In the genomic region with DNA sequence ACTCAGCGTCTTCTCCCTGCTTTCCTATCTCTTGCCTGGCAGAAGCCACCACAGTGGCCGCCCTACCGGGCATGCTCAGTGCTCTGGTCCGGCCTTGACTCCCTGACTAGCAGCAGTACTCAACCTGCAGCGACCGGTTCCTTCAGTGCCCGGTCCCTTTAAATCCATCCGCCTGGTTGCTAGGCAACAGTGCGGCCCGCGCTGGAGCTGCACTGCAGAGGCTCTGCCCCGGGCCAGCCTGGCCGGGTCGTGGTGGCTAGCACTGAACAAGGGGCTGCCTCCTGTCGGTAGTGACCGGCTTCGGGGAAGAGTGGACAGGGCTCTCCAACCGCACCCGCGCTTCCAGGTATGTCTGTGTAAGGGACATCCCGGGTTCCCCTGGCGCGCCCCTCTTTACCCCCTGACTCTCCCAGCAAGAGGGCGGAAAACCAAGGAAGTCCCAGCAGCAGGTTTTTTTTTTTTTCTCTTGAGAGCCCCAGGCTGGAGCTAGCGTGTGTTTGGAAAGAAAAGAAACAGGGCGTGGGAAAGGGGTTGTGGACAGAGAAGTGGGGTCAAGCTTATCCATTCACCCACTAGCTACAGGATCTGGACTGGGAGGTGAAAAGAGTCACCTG, we compare ENCODE assay signal across 8 mouse cellular contexts. TPM values are rescaled to one million over a fixed set of nuclear protein-coding genes. Genes with fewer than 3 reads are reported as not detected.
A peak's percentile ranks its signal among the peaks of the same experiment; 100 is the strongest.
DNase-seq lines count a peak whose midpoint lies in the region; ATAC-seq lines count a peak whose summit lies in the region.

Ccdc160 (plus strand) TSS at position 221 of the 614 bp plus-strand sequence.

- no peaks in the 10 kb centered on the region for H3K9me3 ChIP-seq in embryonic facial prominence, embryonic 11.5 days (replicated peaks; ENCODE audit: control insufficient read depth, low read length)

- H3K27me3 ChIP-seq in embryonic facial prominence, embryonic 11.5 days (ENCODE audit: control insufficient read depth, insufficient read depth, low read length): no peaks in the 10 kb centered on the region

- peak within 1 kb of the TSS; percentile 36 for H3K4me3 ChIP-seq in embryonic facial prominence, embryonic 11.5 days (ENCODE audit: low read depth, low read length)

- H3K36me3 ChIP-seq in embryonic facial prominence, embryonic 11.5 days (replicated peaks; ENCODE audit: control insufficient read depth, insufficient read depth, low read depth, low read length): no peaks in the 10 kb centered on the region

- peak within 1 kb of the TSS; percentile 44; the same call in 1 of the 2 replicates for H3K9ac ChIP-seq in embryonic facial prominence, embryonic 11.5 days (replicated peaks; ENCODE audit: low read length)

- intact Hi-C loops in left cerebral cortex, postnatal 14 days (cut with DNase I): no loop called here

- DNase-seq in adrenal gland, postnatal 4 days (ENCODE audit: low spot score in 2 of 2): peak; percentile 19 to 38
- peak; percentile 84 for DNase-seq in embryonic facial prominence, embryonic 11.5 days (ENCODE audit: low spot score)
- peak; percentile 63 to 68 for DNase-seq in heart, adult 18-20 months
- DNase-seq in kidney, adult 11 months: peak; percentile 84
- DNase-seq in left cerebral cortex, postnatal 14 days (ENCODE audit: low spot score in 2 of 2): peak; percentile 49 to 56
- DNase-seq in right cerebral cortex, postnatal 4 days: peak; percentile 61

- peak within 1 kb of the TSS; percentile 44 for H3K4me2 ChIP-seq in embryonic facial prominence, embryonic 11.5 days (ENCODE audit: low read depth, low read length)

- no peak within 1 kb of the TSS for H3K27ac ChIP-seq in embryonic facial prominence, embryonic 11.5 days (replicated peaks; ENCODE audit: low read depth, low read length)

- WGBS in embryonic facial prominence, embryonic 11.5 days: 16% methylated on average over 25 of the region's 26 CpGs

- peak; percentile 97 for ATAC-seq in embryonic facial prominence, embryonic 11.5 days (replicated peaks; ENCODE audit: insufficient number of reproducible peaks, low FRiP score, low TSS enrichment, low read depth)
- ATAC-seq in megakaryocyte-erythroid progenitor cell, adult 5-6 weeks (replicated peaks; ENCODE audit: low FRiP score, low TSS enrichment, poor library complexity, severe bottlenecking): peak; percentile 70
- no peak for ATAC-seq in monocyte, adult 5-6 weeks (replicated peaks; ENCODE audit: insufficient number of reproducible peaks, low FRiP score, low TSS enrichment, poor library complexity, severe bottlenecking)

- H3K4me1 ChIP-seq in embryonic facial prominence, embryonic 11.5 days (ENCODE audit: control insufficient read depth, insufficient read depth, low read length): no peaks in the 10 kb centered on the region

RNA-seq across cellular contexts. Expression of gene Ccdc160, which starts in this region (rescaled TPM):
- 10 to 100 TPM; 13.6 to 22.7 TPM for total RNA-seq in adrenal gland, postnatal 4 days (2021)
- polyA plus RNA-seq in embryonic facial prominence, embryonic 11.5 days (2014; fragmentation: Nextera tagmentation; extraction: Ambion mirVana): 2.2 and 3.1 TPM in 2 replicates
- under 1 TPM; 0.27 to 0.36 TPM for total RNA-seq in heart, adult 18-20 months (2021)
- 1 to 10 TPM; 2.9 to 3.2 TPM for total RNA-seq in left cerebral cortex, postnatal 14 days (2021)
- total RNA-seq in megakaryocyte-erythroid progenitor cell, adult 5-6 weeks (2014; fragmentation: Nextera tagmentation): not detected in 2 replicates
- 0.30 TPM in 1 of 2 replicates, not detected in the other for total RNA-seq in megakaryocyte-erythroid progenitor cell, adult 5-6 weeks (2017)
- not detected in 3 replicates for total RNA-seq in monocyte, adult 5-6 weeks (2017)

Comparison
In these comparisons a context has a peak if more than half of its experiments do, and no peak if none do; other contexts are left out.
1. Peak in DNase-seq in heart, adult 18-20 months; RNA of the gene not detected or under 1 TPM.
2. Peak in ATAC-seq in megakaryocyte-erythroid progenitor cell, adult 5-6 weeks; RNA of the gene not detected or under 1 TPM.
3. DNase-seq: peak in every context shown above with its lines; median percentile 84 in embryonic facial prominence, embryonic 11.5 days; 84 in kidney, adult 11 months; 66 in heart, adult 18-20 months; 61 in right cerebral cortex, postnatal 4 days; 52 in left cerebral cortex, postnatal 14 days; 28 in adrenal gland, postnatal 4 days.